Mouse (Mus musculus) cortical plate, adult 2 months (tissue): ENCODE data around the gene Padi4.

ENCODE experiments used
- CTCF ChIP-seq: fragments of 200-500 bp; IDR thresholded peaks from 2 replicates; pipeline ENCODE4 v1.5.1; 2011; ENCODE audit warnings: mild to moderate bottlenecking, control low read depth, low read length; ENCODE audit not compliant: insufficient read depth; ENCODE audit errors: extremely low read depth
- POLR2A ChIP-seq: fragments of 200-500 bp; IDR thresholded peaks from 2 replicates; pipeline ENCODE4 v1.6.1; 2011; ENCODE audit warnings: mild to moderate bottlenecking, low read length, control low read depth; ENCODE audit not compliant: insufficient read depth; ENCODE audit errors: extremely low read depth

GRCm38 (mm10) chr4:140765936-140766335 lies 8.1 kb downstream of the Padi4 start:
- TF ChIP-seq CTCF (no peak), POLR2A (no peak)
